ENCODE assay signal across 26 mouse cellular contexts in the genomic region with DNA sequence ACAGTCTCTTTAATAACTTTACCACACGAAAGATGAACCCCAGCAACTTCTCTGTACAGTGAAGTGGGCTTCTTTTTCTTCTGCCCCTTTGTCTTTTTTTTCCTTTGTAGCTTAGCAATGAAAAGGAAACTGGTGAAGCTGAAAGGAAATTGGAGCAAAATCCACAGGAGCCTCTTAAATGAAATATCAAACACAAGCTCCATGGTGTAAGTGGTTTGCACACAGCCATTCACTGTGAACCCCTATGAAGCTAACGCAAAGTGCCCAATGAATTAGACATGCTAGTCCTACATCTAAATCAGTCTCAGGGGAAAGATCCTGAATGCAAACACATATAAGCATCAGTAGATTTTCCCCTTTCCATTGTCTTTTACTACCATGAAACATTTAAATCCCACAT.
"Had no signal": no experiment of that assay in that cellular context is flagged by ENCODE, and none has a peak within 500 bp of the region (broad histone marks: within the 10 kb centered on the region; RNA-seq: fewer than 3 reads in every experiment).

No protein-coding gene starts in this region.

- H3K27ac ChIP-seq: gastrocnemius, adult 2 months; heart, adult 2 months; heart, embryonic 13.5 days; heart, embryonic 15.5 days; hindbrain, embryonic 13.5 days; hindbrain, embryonic 15.5 days; hindbrain, postnatal 0 days; kidney, embryonic 15.5 days; kidney, postnatal 0 days; limb, embryonic 13.5 days; limb, embryonic 15.5 days had no signal

- H3K4me1 ChIP-seq: heart, embryonic 13.5 days; heart, embryonic 15.5 days; hindbrain, embryonic 13.5 days; hindbrain, embryonic 15.5 days; kidney, embryonic 15.5 days; limb, embryonic 13.5 days; limb, embryonic 15.5 days had no signal

- H3K36me3 ChIP-seq: heart, embryonic 13.5 days; heart, embryonic 15.5 days; hindbrain, embryonic 13.5 days; hindbrain, embryonic 15.5 days; kidney, embryonic 15.5 days; limb, embryonic 13.5 days; limb, embryonic 15.5 days had no signal

- H3K4me3 ChIP-seq: gastrocnemius, adult 2 months; heart, adult 2 months; heart, embryonic 13.5 days; heart, embryonic 15.5 days; hindbrain, embryonic 13.5 days; hindbrain, embryonic 15.5 days; kidney, embryonic 15.5 days; limb, embryonic 13.5 days; limb, embryonic 15.5 days had no signal

- H3K27me3 ChIP-seq: heart, embryonic 13.5 days; heart, embryonic 15.5 days; hindbrain, embryonic 13.5 days; hindbrain, embryonic 15.5 days; kidney, embryonic 15.5 days; limb, embryonic 13.5 days; limb, embryonic 15.5 days had no signal

- H3K9ac ChIP-seq: heart, embryonic 13.5 days; heart, embryonic 15.5 days; hindbrain, embryonic 13.5 days; hindbrain, embryonic 15.5 days; kidney, embryonic 15.5 days; limb, embryonic 13.5 days; limb, embryonic 15.5 days had no signal

- ATAC-seq: hindbrain, postnatal 0 days; intestine, embryonic 16.5 days had no signal

- H3K4me2 ChIP-seq: heart, embryonic 11.5 days; heart, embryonic 13.5 days; heart, embryonic 15.5 days; hindbrain, embryonic 13.5 days; hindbrain, embryonic 15.5 days; kidney, embryonic 15.5 days; limb, embryonic 13.5 days; limb, embryonic 15.5 days had no signal

- H3K9me3 ChIP-seq: heart, embryonic 13.5 days; heart, embryonic 15.5 days; hindbrain, embryonic 13.5 days; hindbrain, embryonic 15.5 days; kidney, embryonic 15.5 days; limb, embryonic 13.5 days; limb, embryonic 15.5 days had no signal

- DNase-seq: gastrocnemius, adult 2 months; gastrocnemius, postnatal 10 days; gastrocnemius, postnatal 25 days; heart, adult 11 months; heart, adult 2 months; heart, postnatal 14 days; heart, postnatal 36 days; kidney, adult 11 months; kidney, adult 2 months; kidney, adult 9 months; kidney, postnatal 14 days; kidney, postnatal 36 days; layer of hippocampus, adult 9-11 months; layer of hippocampus, postnatal 36 days; left cerebral cortex, postnatal 4 days had no signal
